Mouse (Mus musculus): ENCODE measurements around the gene Brd2.

GRCm38 (mm10) chr17:34137601-34138000, 15.2 kb upstream of the Brd2 start:
- TF ChIP-seq CTCF (IDR thresholded peaks at IDR 0.05; ENCODE audit: low read depth, low read length) (no peak), TAL1 (conservative IDR thresholded peaks at IDR 0.05; ENCODE audit: low read depth, low read length) (no peak), GATA2 (IDR thresholded peaks at IDR 0.05; ENCODE audit: borderline replicate concordance, low read depth, low read length) (no peak), POLR2AphosphoS5 (IDR thresholded peaks at IDR 0.05; ENCODE audit: insufficient replicate concordance, low read depth, low read length) (no peak), GATA1 (IDR thresholded peaks at IDR 0.05; ENCODE audit: borderline replicate concordance, low read length) (no peak)

Data from G1E (cell line).